Mouse (Mus musculus): ENCODE measurements around the gene Arl6ip4. TPM values are rescaled to one million over a fixed set of nuclear protein-coding genes. Genes with fewer than 3 reads are reported as not detected.

Arl6ip4 gene
- 37.0 TPM for total RNA-seq (2023)

DNA sequence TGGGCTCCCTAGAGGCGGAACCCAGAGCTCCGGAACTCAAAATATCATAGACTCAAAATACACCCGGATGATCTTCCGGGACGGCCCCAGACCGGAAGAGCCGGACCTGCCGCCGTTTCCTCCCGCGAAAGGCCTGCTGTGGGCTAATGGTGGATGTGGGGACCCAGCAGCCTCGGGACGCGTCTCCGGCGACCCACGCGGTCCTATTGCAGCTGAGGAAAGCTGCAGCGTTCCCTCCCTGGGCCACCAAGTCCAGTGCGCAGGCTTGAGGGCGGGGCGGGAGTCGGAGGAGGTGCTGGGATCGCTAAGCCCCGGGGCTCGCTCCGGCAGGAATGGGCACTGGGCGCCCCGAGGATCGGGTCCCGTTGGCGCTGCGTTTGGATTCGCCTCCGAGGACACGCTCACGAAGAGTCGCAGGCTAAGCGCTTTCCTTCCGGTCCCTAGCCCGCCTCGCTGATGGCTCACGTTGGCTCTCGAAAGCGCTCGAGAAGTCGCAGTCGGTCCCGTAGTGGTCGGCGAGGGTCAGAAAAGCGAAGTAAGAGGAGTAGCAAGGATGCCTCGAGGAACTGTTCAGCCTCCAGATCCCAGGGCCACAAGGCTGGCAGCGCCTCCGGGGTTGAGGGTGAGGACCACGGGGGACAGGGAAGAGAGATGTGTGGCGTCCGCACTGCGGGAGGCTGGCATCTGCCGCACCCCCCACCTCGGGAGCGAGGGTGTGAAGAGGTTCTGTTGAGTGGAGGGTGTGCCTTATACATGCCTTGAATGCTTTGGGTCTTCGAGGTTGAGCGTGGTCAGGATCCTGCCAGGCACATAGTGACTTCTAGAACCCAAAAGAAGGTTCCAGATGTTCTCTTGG is at the start of gene Arl6ip4:
Arl6ip4 (plus strand) TSS at position 100 of the 856 bp plus-strand sequence.

DNA sequence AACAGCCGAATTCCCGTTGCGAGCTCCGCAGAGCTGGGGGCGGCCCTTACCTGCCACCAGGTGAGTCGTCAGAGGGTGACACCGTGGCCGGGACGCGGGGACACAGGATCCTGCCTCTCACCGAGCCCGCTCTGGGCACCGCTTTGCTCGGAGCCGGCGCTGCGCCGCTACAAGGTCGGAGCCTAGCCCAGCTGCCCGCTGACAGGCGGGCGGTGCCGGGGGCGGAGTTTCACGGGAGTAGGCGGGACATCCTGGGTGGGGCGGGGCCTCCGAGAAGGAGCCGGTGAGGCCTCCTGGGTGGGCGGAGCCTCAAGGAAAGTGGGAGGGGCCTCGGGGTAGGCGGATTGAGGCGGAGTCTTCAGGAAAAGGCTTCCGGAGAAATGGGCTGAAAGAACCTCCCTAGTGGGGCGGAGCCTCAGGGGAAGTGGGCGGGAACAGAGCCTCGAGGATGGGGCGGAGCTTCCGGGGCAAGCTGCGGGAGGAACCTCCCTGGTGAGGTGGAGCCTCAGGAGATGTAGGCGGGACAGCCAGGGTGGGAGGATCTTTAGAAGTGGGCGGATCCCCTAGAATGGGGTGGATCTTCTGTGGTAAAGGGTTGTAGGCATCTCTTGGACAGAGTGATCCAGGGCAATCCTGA is 20.2 kb upstream of the Arl6ip4 start, which contains the start of gene Abcb9:
Abcb9 (minus strand) TSS at position 203 of the 637 bp plus-strand sequence.

DNA sequence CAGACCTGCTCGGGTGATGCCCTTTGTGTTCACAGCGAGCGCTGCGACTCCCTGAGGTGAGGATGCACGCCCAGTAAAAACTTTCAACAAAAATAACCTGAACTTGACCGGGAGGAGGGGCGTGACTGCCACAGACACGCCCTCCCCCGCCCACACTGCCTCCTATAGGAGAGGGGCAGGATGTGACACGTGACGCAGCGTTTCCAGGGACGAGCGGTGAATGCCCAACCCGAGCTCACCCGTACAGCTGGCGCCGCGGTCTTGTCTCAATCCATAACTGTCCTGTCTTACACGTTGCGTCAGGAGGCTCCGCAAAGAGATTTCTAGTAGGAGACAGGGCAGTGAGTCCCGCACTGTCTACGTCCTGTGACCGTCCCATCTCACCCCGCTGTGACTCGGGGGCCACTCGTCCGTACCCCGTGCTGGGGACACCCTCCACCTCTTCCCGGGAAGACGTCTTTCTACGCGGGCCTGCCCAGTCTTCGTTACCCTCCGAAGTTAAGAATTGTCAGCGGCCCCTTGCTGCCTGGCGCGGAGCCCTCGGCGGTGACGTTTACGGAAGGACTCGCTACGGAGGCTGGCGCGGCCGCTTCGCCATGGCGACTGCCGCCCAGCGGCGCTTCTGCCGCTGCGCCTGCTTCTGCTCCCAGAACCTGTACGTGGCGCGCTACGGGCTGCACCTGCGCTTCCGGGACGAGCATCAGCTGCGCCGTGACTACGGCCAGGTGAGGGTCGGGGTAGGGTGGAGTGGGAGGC is 4.0 kb upstream of the Arl6ip4 start, which contains the start of gene Ogfod2:
Ogfod2 (plus strand) TSS at position 556 of the 756 bp plus-strand sequence.

Other genes with a start within 250 kb of the Arl6ip4 start
- not detected for gene Hcar1, start 236.1 kb upstream of the Arl6ip4 start, total RNA-seq (2023)
- gene Denr, start 208.9 kb upstream of the Arl6ip4 start, total RNA-seq (2023) = 41.4 TPM
- not detected for gene Gm43518, start 188.7 kb upstream of the Arl6ip4 start, total RNA-seq (2023)
- 2.6 TPM for gene Ccdc62, start 185.4 kb upstream of the Arl6ip4 start, total RNA-seq (2023)
- 48.9 TPM for gene Hip1r, start 142.5 kb upstream of the Arl6ip4 start, total RNA-seq (2023)
- 907 TPM for gene Vps37b, start 83.8 kb upstream of the Arl6ip4 start, total RNA-seq (2023)
- gene Abcb9, start 20.3 kb upstream of the Arl6ip4 start, total RNA-seq (2023) = 20.5 TPM
- gene Ogfod2, start 3.8 kb upstream of the Arl6ip4 start, total RNA-seq (2023) = 17.5 TPM
- gene Pitpnm2, start 133.7 kb downstream of the Arl6ip4 start, total RNA-seq (2023) = 88.9 TPM
- gene Mphosph9, start 211.9 kb downstream of the Arl6ip4 start, total RNA-seq (2023) = 35.8 TPM
- gene 2810006K23Rik, start 212.0 kb downstream of the Arl6ip4 start, total RNA-seq (2023) = 3.9 TPM
- 60.5 TPM for gene Cdk2ap1, start 247.0 kb downstream of the Arl6ip4 start, total RNA-seq (2023)